Mouse (Mus musculus): ENCODE measurements around the gene Serp2. TPM values are rescaled to one million over a fixed set of nuclear protein-coding genes. Genes with fewer than 3 reads are reported as not detected.
"Not testable (repeated sequence)": the region's sequence is repeated elsewhere in the genome, so short reads cannot be mapped to it uniquely, and the experiment has no call there.

The Serp2 gene
- polyA plus RNA-seq, 1 experiment from 2014 or later: 21.4 TPM

DNA sequence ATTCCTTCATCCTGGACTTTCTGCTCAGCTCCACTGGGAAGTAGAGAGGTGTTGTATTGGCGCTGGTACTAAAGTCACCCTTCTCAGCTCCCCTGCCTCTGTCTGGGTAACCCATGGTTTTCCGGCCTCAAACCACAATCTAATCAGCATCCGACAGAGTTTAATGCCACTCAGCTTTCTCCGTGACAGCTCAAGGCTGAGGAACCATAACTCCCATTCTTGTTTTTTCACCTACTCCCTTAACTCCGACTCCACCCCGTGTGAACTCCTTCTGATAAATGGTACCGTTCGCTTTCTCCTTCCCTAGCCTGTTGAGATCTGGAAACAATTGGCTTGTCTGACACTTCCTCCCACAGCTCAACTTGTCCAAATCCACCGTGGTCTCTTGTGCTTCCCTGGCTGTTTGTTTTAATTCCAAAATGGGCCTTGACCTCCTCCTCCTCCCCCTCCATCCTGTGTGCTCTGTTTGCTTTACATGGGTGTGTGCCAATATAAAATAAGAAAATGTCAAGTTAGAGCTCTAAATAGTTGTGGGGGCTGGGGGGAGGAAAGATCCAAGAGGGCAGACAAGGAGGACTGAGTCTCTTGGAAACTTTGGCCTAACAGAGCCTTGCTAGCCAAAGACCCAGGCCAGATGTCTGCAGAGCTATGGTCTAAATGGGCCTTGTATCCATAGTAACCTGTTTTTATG lies 12.7 kb upstream of the Serp2 start:
- DNase-seq (ENCODE audit: low read depth, low spot score) (no peak), ATAC-seq (no peak)
- POLR2A ChIA-PET: no interaction called here
- CTCF ChIA-PET: interaction anchor here (1.2 to 1.4 kb wide), 2 partner anchors 12 to 24 kb away, joined by 3 to 4 read pairs; no protein-coding TSS in a partner anchor
- TF ChIP-seq CTCF (IDR thresholded peaks at IDR 0.05): no peak
- in situ Hi-C loops (cut with MboI; ENCODE audit: low pct_unique_long_range_greater_than_20kb): no loop called here
- no peaks in the 10 kb centered on the region for H3K27me3 ChIP-seq

GRCm38 (mm10) chr14:76568548-76568947 lies 11.9 kb upstream of the Serp2 start:
- CTCF ChIA-PET: interaction anchor here (1.2 kb wide), 1 partner anchor 24 kb away, joined by 4 read pairs; no protein-coding TSS in a partner anchor
- H3K27me3 ChIP-seq: no peaks in the 10 kb centered on the region
- ATAC-seq: no peak
- POLR2A ChIA-PET: no interaction called here
- in situ Hi-C loops (cut with MboI; ENCODE audit: low pct_unique_long_range_greater_than_20kb): no loop called here
- TF ChIP-seq CTCF (IDR thresholded peaks at IDR 0.05): no peak
- DNase-seq (ENCODE audit: low read depth, low spot score): no peak

DNA sequence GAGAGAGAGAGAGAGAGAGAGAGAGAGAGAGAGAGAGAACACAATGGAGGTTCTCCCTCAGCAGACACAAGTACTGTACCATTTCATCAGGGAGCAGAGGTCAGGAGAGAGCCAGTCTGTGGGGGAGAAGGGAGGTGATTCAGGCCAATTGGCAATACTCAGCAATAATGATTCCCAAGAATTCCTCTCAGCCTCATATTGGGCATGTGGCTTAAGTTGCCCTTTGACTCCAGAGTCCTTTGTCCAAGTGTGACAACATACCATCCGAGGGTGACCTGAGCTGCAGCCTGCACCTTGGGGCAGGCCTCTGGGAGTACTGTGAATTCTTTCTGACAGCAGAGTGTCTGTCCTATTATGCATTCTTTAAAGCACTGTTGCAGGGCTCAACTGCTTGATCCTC lies 10.6 kb upstream of the Serp2 start:
- ChIA-PET POLR2A (no interaction called here), CTCF (no interaction called here)
- no peak for ATAC-seq
- H3K27me3 ChIP-seq: no peaks in the 10 kb centered on the region
- no peak for TF ChIP-seq CTCF (IDR thresholded peaks at IDR 0.05)
- no peak for DNase-seq (ENCODE audit: low read depth, low spot score)
- in situ Hi-C loops (cut with MboI; ENCODE audit: low pct_unique_long_range_greater_than_20kb): no loop called here

DNA sequence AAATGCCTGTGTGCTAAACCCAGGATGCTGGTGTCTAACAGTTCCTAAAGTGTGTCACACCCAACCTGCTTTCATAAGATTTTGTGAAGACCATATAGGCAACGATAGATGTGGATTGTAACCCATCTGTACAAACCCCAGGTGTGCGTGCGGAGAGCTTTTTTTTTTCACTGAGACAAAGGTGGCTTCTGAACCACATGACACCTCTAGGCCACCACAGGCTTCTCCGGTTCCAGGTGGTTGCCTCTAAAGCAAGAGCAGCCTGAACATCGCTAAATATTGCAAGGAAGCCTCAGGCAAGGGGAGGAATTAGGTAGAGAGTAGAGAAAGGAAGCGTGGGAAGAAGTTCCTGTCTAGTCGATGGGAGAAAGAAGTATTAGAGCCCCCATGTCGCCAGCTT lies 10.0 kb upstream of the Serp2 start:
- ChIA-PET CTCF (no interaction called here), POLR2A (no interaction called here)
- in situ Hi-C loops (cut with MboI; ENCODE audit: low pct_unique_long_range_greater_than_20kb): no loop called here
- no peaks in the 10 kb centered on the region for H3K27me3 ChIP-seq
- ATAC-seq (no peak), DNase-seq (ENCODE audit: low read depth, low spot score) (no peak)
- no peak for TF ChIP-seq CTCF (IDR thresholded peaks at IDR 0.05)

DNA sequence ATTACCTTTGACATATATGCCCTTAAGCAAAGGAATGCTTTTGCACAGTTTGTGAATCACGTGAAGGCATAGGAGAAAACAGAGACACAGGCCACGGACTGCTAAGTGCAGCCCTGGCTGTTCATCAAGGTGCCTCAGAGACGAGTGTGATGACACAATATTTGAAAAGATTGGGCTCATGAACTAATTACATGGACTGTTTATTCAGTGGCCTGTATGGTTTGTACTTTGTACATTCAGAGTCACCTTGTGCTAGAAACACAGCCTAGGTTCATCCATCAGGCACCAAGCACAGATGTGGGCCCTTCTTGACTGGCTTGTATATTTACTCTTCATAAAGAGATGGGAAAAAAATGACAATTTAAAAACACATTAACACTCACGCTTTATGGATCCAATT lies 9.5 kb upstream of the Serp2 start:
- ChIA-PET POLR2A (no interaction called here), CTCF (no interaction called here)
- DNase-seq (ENCODE audit: low read depth, low spot score) (no peak), ATAC-seq (no peak)
- in situ Hi-C loops (cut with MboI; ENCODE audit: low pct_unique_long_range_greater_than_20kb): no loop called here
- H3K27me3 ChIP-seq: no peaks in the 10 kb centered on the region
- TF ChIP-seq CTCF (IDR thresholded peaks at IDR 0.05): no peak

- H3K27me3 ChIP-seq: no peaks in the 10 kb centered on the region
- ChIA-PET CTCF (no interaction called here), POLR2A (no interaction called here)
- DNase-seq (ENCODE audit: low read depth, low spot score): no peak
- no peak for TF ChIP-seq CTCF (IDR thresholded peaks at IDR 0.05)
- ATAC-seq: no peak
- in situ Hi-C loops (cut with MboI; ENCODE audit: low pct_unique_long_range_greater_than_20kb): loop anchor here (5.0 kb wide), 1 partner anchor 98 kb away; no protein-coding TSS in a partner anchor
These were observed 2.5 kb upstream of the Serp2 start for GRCm38 (mm10) chr14:76559208-76559607.

- DNase-seq (ENCODE audit: low read depth, low spot score): not testable (repeated sequence)
These were observed 1.5 kb upstream of the Serp2 start for GRCm38 (mm10) chr14:76558171-76558570.

GRCm38 (mm10) chr14:76556031-76556851 lies 448 bp downstream of the Serp2 start:
- DNase-seq (ENCODE audit: low read depth, low spot score) (no peak), ATAC-seq (peak; percentile 42)
- TF ChIP-seq CTCF (IDR thresholded peaks at IDR 0.05): no peak
- ChIA-PET POLR2A (interaction anchor here (0.6 to 6.5 kb wide), 23 partner anchors 12 to 450 kb away, joined by 3 to 49 read pairs (median 5); no protein-coding TSS in a partner anchor), CTCF (interaction anchor here (0.8 to 1.3 kb wide), 3 partner anchors 10 to 219 kb away, joined by 4 read pairs; no protein-coding TSS in a partner anchor)
- H3K27me3 ChIP-seq: no peaks in the 10 kb centered on the region
- in situ Hi-C loops (cut with MboI; ENCODE audit: low pct_unique_long_range_greater_than_20kb): loop anchor here (5.0 kb wide), 1 partner anchor 101 kb away; no protein-coding TSS in a partner anchor

More at GRCm38 (mm10) chr14:76558171-76558570, 1.5 kb upstream of the Serp2 start:
- ChIA-PET POLR2A (interaction anchor here (0.7 to 6.5 kb wide), 7 partner anchors 45 to 223 kb away, joined by 3 to 49 read pairs (median 4); no protein-coding TSS in a partner anchor), CTCF (interaction anchor here (0.6 to 1.2 kb wide), 3 partner anchors 12 to 260 kb away, joined by 3 read pairs; no protein-coding TSS in a partner anchor)
- in situ Hi-C loops (cut with MboI; ENCODE audit: low pct_unique_long_range_greater_than_20kb): loop anchor here (5.0 kb wide), 1 partner anchor 99 kb away; no protein-coding TSS in a partner anchor
- not testable (repeated sequence) for ATAC-seq, H3K27me3 ChIP-seq

- ChIA-PET CTCF (interaction anchor here (0.8 to 1.7 kb wide), 7 partner anchors 8 to 220 kb away, joined by 3 to 5 read pairs (median 4); no protein-coding TSS in a partner anchor), POLR2A (interaction anchor here (0.6 to 6.5 kb wide), 25 partner anchors 11 to 451 kb away, joined by 3 to 49 read pairs (median 5); no protein-coding TSS in a partner anchor)
- peak; percentile 74 for ATAC-seq
- DNase-seq (ENCODE audit: low read depth, low spot score): peak; percentile 92
- in situ Hi-C loops (cut with MboI; ENCODE audit: low pct_unique_long_range_greater_than_20kb): loop anchor here (5.0 kb wide), 1 partner anchor 102 kb away; no protein-coding TSS in a partner anchor
- no peaks in the 10 kb centered on the region for H3K27me3 ChIP-seq
- TF ChIP-seq CTCF (IDR thresholded peaks at IDR 0.05): no peak
These were observed 1.2 kb downstream of the Serp2 start for GRCm38 (mm10) chr14:76555263-76556030.

DNA sequence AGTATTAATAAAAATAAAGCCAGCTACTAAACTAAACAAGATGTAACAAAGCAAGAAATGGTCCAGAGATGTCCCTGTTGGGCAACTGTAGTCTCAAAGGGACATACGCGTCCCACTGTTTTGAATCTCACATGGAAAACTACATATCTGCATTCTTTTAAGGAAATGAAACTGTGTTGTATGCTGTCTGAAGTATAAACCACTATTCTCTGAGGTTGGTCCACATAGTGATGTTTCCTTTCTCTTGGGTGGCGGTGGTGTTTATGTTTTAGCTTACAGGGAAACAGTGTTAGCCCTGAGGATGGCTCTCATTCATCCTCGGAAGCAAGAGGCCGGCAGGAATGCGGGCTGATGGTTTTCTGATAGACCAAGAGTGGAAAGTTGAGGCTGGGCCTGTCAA lies 12.6 kb downstream of the Serp2 start:
- DNase-seq (ENCODE audit: low read depth, low spot score) (no peak), ATAC-seq (no peak)

More for the DNA sequence above, 12.6 kb downstream of the Serp2 start:
- ChIA-PET CTCF (interaction anchor here (0.8 to 1.9 kb wide), 2 partner anchors 11 kb away, joined by 3 to 4 read pairs; no protein-coding TSS in a partner anchor), POLR2A (interaction anchor here (1.2 to 1.6 kb wide), 3 partner anchors 9 to 11 kb away, joined by 3 to 5 read pairs (median 4); no protein-coding TSS in a partner anchor)
- in situ Hi-C loops (cut with MboI; ENCODE audit: low pct_unique_long_range_greater_than_20kb): no loop called here
- TF ChIP-seq CTCF (IDR thresholded peaks at IDR 0.05): no peak
- H3K27me3 ChIP-seq: no peaks in the 10 kb centered on the region
